Mouse (Mus musculus) cortical plate, adult 2 months (tissue): ENCODE results near the gene Nudt9.

Experiments used
- CTCF ChIP-seq: fragments of 200-500 bp; IDR thresholded peaks from 2 replicates; pipeline ENCODE4 v1.5.1; 2011; ENCODE audit warnings: mild to moderate bottlenecking, control low read depth, low read length; ENCODE audit not compliant: insufficient read depth; ENCODE audit errors: extremely low read depth
- POLR2A ChIP-seq: fragments of 200-500 bp; IDR thresholded peaks from 2 replicates; pipeline ENCODE4 v1.6.1; 2011; ENCODE audit warnings: mild to moderate bottlenecking, low read length, control low read depth; ENCODE audit not compliant: insufficient read depth; ENCODE audit errors: extremely low read depth

- no peak for TF ChIP-seq CTCF
- TF ChIP-seq POLR2A = no peak
Observed at GRCm38 (mm10) chr5:104025245-104025854, 20.8 kb upstream of the Nudt9 start.
